Mouse (Mus musculus): ENCODE measurements around the gene Slc2a5.

- TF ChIP-seq POLR2A (IDR thresholded peaks at IDR 0.05; ENCODE audit: low read depth, low read length), result no peak
- TF ChIP-seq CTCF (IDR thresholded peaks at IDR 0.05; ENCODE audit: extremely low read depth, insufficient read length, insufficient replicate concordance, low read depth, low read length), result no peak
Observed at GRCm38 (mm10) chr4:150122476-150122875, 3.4 kb downstream of the Slc2a5 start.
